Mouse (Mus musculus): ENCODE data around the gene Chaf1a. TPM values are rescaled to one million over a fixed set of nuclear protein-coding genes. Genes with fewer than 3 reads are reported as not detected.
A peak's percentile ranks its signal among the peaks of the same experiment; 100 is the strongest.
"Not testable (repeated sequence)": the region's sequence is repeated elsewhere in the genome, so short reads cannot be mapped to it uniquely, and the experiment has no call there.

Gene Chaf1a
- total RNA-seq, 2 experiments from 2014 or later, result 8.4 to 10.9 TPM

- DNase-seq, result no peak
Measured at GRCm38 (mm10) chr17:56080781-56081585, 40.7 kb downstream of the Chaf1a start.

- no peak for DNase-seq
Measured at GRCm38 (mm10) chr17:56092312-56092711, 52.1 kb downstream of the Chaf1a start.

DNA sequence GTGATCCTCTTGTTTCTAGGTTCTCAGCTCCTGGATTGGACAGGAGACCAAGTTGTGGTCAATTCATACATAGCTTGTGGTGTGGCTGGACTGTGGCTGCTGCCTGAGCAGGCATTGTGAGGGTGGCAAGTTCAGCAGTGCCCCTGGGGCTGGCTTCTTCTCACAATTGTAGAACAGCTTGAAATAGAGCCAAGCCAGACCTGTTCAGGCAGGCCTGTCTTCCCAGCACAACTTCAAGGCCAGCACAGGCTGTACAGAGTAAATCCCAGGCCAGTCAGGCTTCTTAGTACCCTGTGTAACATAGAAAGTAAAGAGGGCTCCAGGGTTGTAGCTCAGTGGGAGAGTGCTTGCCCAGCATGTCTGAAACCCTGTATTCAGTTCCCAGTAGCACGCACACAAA is 52.6 kb downstream of the Chaf1a start:
- DNase-seq, result no peak

GRCm38 (mm10) chr17:56096883-56097282 is 56.6 kb downstream of the Chaf1a start:
- DNase-seq, result no peak

DNA sequence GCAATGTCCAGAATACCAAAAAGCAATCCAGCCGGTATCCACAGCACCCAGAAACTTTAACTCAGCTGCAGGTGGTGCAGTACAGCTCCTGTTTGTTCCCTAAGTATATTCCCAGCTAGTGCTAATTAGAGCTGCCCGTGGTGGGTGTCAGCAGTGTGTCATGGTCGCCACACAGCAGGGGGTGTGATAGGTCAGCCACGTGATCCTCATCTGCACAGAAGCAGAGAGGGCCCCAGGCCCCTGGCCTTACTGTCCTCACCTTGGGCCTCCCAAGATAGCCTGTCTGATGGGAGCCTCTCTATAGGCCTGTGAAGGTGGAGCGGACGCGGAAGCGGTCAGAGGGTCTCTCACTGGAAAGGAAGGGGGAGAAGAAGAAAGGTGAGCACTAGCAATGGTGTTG is 57.9 kb downstream of the Chaf1a start:
- DNase-seq, result no peak

DNA sequence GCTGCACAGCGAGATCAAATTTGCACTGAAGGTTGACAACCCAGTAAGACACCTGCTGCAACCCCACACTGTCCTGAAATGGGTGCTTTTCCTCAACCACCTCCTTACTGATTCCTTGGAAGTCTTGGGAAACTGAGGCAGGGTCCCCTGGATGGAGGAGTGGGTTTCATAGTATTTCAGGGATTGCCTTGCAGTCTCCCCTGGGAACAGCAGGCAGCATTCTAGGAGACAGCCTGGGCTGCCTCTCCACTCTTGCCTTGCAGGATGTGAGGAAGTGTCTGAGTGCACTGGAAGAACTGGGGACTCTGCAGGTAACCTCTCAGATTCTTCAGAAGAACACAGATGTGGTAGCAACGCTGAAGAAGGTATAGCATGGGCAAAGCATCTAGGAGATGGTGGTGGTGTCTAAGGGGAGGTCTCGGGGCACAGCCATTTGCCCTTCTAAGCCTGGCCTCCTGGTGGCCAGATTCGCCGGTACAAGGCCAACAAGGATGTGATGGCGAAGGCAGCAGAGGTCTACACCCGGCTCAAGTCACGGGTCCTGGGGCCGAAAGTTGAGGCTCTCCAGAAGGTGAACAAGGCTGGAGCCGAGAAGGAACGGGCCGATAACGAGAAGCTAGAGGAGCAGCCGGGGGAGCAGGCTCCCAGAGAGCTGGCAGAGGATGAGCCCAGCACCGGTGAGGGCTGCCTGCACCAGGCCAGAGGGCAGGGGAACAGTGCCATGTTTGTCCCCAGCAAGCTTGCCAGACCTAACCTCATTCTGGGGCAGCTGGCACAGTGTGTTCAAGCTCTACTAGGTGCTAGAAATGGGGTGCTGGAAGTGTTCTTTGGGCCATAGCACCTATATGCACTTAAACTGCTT is 58.7 kb downstream of the Chaf1a start:
- peak; percentile 53 for DNase-seq

DNA sequence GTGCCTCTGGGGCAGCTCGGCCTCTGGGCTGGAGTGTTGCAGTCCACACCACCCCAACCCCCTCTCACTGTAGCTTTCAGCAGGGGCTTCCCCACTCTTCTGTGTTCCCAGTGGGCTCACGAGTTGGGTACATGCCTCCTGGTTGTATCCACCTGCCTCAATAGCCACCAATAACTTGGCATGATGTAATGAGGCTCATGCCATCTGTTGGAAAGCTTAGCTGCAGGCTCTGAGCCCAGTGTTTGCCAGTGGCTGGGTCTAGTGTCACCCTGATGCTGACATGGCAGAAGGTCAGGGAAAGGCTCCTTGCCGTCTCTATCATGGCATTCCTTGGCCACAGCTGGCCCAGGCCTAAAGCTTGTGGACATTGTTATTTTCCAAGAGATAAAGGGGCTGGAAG is 60.6 kb downstream of the Chaf1a start:
- no peak for DNase-seq

DNA sequence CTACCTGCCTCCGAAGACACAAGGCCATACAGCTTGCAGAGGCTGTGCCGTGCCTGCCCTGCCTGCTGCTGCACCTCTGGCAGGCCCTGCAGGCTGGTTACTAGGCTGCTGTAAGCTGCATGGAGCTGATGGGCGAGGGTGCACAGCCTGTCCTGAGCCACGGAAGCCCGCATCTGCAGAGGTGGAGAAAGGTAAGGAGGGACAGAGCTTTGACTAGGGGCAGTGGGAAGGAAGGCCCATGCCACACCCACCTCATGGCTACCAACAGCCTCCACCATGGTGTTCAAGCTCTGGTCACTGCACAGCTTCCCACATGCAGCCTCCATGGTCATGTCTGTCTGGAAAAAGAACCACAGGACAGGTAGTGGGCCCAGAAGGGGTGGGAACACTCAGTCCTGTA is 61.9 kb downstream of the Chaf1a start:
- no peak for DNase-seq

- no peak for DNase-seq
Measured at GRCm38 (mm10) chr17:56102927-56103326, 62.7 kb downstream of the Chaf1a start.

DNA sequence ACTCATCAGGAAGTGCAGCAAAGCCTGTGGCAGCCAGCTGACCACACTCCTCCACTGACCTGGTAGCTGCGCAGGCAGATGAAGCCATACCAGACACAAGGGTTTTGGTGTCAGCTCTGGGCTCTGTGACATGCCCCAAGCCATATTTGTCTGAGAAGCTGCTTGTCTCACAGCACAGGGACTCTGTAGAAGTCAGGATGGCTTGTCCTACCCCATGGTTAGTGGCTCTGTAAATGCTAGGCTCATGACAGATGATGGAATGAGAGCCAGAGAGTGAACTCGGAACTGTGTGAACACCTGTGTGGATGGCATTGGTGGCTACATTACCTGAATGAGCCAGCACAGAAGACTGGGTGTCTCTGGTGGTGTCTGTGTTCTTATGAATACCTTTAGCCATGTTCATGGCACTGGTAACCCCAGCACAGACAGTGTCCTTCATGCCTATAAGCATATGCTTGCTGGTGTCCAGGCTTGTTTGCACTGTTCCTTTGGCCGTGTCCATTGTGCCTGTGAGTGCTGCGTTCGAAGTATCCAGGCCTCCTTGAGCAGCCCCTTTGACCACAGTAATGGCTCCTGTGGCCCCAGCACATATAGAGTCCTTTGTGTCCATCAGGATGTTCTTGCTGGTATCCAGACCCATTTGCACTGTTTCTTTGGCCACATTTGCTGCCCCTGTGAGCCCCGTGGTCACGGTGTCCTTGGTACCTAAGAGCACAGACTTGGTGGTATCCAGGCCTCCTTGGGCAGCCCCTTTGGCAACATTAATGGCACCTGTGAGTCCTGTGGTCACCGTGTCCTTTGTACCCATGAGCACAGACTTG is 63.4 kb downstream of the Chaf1a start:
- DNase-seq, result peak; percentile 27

DNA sequence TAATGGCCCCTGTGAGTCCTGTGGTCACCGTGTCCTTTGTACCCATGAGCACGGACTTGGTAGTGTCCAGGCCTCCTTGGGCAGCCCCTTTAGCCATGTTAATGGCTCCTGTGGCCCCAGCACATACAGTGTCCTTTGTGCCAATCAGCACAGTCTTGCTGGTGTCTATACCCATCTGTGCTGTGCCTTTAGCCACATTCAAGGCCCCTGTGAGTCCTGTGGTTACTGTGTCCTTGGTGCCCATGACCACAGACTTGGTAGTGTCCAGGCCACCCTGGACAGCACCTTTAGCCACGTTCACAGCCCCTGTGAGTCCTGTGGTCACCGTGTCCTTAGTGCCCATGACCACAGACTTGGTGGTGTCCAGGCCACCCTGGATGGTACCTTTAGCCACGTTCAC is 64.6 kb downstream of the Chaf1a start:
- peak; percentile 5 for DNase-seq

DNA sequence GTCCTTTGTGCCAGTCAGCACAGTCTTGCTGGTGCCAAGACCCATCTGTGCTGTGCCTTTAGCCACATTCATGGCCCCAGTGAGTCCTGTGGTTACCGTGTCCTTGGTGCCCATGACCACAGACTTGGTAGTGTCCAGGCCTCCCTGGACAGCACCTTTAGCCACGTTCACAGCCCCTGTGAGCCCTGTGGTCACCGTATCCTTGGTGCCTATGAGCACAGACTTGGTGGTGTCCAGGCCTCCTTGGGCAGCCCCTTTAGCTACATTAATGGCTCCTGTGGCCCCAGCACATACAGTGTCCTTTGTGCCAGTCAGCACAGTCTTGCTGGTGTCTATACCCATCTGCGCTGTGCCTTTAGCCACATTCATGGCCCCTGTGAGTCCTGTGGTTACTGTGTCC is 66.2 kb downstream of the Chaf1a start:
- DNase-seq, result not testable (repeated sequence)

DNA sequence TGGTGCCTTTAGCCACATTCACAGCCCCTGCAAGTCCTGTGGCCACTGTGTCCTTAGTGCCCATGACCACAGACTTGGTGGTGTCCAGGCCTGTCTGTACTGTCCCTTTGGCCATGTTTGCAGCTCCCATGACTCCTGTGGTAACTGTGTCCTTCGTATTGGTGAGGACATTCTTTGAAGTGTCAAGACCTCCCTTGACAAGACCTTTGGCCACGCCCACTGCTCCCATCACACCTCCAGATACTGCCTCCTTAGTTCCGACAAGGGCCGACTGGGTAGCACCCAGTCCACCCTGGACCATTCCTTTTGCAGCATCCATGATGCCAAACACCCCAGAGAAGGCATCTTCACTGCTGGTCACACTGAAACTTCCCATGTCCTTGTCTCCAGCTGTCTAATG is 66.7 kb downstream of the Chaf1a start:
- DNase-seq, result peak; percentile 11

GRCm38 (mm10) chr17:56107736-56108135 is 67.5 kb downstream of the Chaf1a start:
- peak; percentile 32 for DNase-seq

- peak; percentile 86 for DNase-seq
Measured at GRCm38 (mm10) chr17:56108334-56109044, 68.2 kb downstream of the Chaf1a start.

DNA sequence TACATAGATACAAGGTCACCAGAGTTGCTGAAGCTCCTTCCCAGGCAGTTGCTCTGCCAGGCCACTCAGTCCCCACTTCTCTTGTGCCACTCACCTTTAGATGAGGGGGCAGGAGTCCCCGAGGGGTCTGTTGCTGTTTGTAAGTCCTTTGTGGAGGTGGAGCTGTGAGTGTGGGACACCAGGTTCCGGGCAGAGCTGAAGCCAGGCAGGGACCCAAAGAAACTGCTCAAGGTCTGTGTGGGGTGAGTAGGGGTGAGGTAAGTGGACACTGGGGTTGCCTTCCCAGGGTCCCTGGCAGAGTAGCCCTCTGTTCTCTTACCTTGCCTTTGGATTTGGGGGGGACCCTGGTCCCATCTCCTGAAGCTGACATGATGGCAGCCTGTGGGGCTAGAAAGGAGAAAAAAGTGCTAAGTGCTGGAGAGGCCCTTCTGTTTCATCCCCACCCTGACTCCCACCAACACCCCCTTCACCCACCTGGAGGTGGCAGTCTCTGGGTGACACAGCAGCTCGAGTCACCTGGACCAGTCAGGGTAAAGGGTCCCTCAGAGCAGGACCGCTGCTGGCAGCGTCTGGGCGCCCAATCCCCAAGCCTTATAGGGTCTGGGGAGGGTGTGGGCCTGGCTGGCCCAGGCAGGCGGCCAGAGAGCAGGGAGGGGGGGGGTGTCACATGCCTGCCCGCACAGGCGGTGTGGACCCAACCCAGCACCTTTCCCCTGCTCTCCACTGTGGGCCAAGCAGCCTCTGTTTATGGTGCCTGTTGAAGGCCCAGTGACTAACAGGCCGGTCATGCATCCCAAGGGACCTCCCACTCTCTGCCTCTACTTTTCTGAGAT is 69.2 kb downstream of the Chaf1a start, which contains the start of gene Plin4:
Plin4 (minus strand) TSS at position 585 of the 833 bp plus-strand sequence.
- peak; percentile 79 for DNase-seq

- DNase-seq, result peak; percentile 79
Measured at GRCm38 (mm10) chr17:56110571-56110970, 70.3 kb downstream of the Chaf1a start.

GRCm38 (mm10) chr17:56111021-56111420 is 70.8 kb downstream of the Chaf1a start:
- DNase-seq, result peak; percentile 68

DNA sequence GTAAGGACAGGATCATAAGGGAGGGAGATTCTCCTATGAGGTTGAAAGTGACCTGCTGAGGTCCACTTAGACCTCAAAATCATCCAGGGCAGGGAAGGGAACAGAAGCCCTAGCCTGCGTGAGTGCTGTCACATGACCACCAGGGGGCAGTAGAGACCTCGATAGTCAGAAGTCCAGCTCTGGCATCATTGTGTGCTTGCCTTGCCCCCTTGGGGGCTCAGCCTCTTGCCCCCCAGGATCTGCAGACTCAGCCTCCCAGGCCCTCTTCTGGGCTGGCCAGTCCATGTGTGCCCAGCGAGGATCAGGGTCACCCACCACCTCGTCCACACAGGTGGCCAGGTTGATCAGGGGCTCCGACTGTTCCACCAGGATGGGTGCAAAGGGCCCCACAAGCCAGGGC is 71.6 kb downstream of the Chaf1a start:
- DNase-seq, result peak; percentile 78

DNA sequence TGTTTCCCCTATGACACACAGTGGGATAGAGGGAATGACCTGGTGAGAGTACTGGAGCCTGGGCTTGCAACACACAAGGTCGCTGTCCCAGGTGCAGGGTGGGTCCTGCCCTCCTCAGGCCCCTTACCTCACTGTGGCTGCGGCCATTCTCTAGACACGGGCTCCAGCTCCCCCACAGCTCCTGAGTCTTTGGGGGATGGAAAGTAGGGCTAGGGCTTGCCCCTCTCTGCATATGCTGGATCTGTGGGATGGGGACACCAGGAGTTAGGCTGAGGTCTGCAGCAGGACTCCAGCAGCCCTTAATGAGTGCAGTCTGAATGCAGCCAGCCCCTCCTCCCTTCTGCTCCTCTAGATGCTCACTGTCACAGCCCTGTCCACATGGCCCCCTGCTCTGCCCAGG is 72.5 kb downstream of the Chaf1a start:
- DNase-seq, result no peak

GRCm38 (mm10) chr17:56116193-56116592 is 76.0 kb downstream of the Chaf1a start:
- peak; percentile 68 for DNase-seq

Measured in adrenal gland, postnatal 10 days (tissue).